Mouse (Mus musculus): ENCODE data around the gene AI413582. TPM values are rescaled to one million over a fixed set of nuclear protein-coding genes. Genes with fewer than 3 reads are reported as not detected.
A peak's percentile ranks its signal among the peaks of the same experiment; 100 is the strongest.

AI413582 gene
- polyA plus RNA-seq, 1 experiment from 2014 or later: 20.2 TPM

DNA sequence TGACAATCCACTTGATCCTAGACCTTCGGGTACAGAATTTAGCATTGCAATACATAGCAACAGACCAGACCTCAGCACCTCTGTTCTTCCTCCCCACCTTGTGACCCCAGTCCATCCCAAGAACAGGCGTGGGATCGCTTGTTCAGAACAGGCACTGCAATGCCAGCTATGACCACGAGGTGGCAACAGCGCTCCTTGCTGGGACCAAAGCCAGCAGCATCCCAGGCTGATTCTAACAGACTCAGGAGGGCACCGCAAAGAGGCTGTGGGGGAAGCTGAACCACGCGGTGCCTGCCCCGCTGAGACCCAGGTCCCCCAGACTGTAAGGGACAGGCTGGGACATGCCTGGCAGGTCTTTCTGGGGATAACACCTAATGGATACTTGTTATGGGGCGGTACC, 30.8 kb downstream of the AI413582 start:
- Histone ChIP-seq H3K27ac (ENCODE audit: low read depth, low read length) (no peak overlapping the region), H3K4me2 (no peak overlapping the region), H3K9ac (ENCODE audit: low read length) (no peak overlapping the region), H3K4me3 (ENCODE audit: low read depth, low read length) (no peak overlapping the region), H3K36me3 (ENCODE audit: control insufficient read depth, insufficient read depth, low read length) (no peaks in the 10 kb centered on the region), H3K27me3 (ENCODE audit: control insufficient read depth, insufficient read depth, low read length) (no peaks in the 10 kb centered on the region), H3K9me3 (ENCODE audit: control insufficient read depth, low read length) (no peaks in the 10 kb centered on the region), H3K4me1 (ENCODE audit: control insufficient read depth, insufficient read depth, low read length) (no peaks in the 10 kb centered on the region)
- DNase-seq (ENCODE audit: low spot score, missing footprints) (peak; percentile 100), ATAC-seq (ENCODE audit: low FRiP score) (peak; percentile 73)
- whole genome bisulfite sequencing: 5% methylated on average over 10 of the region's 10 CpGs

DNA sequence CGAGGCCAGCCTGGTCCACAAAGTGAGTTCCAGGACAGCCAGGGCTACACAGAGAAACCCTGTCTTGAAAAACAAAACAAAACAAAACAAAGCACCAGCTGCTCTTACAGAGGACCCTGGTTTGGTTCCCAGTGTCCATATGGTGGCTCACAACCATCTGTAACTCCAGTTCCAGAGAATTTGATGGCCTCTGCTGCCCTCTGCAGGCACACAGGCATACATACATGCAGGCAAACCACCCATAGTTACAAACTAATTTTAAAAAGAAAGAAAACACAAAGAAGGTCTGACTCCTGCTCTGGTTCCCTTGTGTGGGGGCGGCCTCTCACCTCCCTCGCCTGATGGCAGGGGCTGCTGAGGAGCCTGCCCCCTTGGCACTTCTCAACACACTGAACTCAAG, 32.2 kb downstream of the AI413582 start:
- Histone ChIP-seq H3K9ac (ENCODE audit: low read length) (no peak overlapping the region), H3K4me1 (ENCODE audit: control insufficient read depth, insufficient read depth, low read length) (no peaks in the 10 kb centered on the region), H3K27ac (ENCODE audit: low read depth, low read length) (no peak overlapping the region), H3K4me2 (no peak overlapping the region), H3K4me3 (ENCODE audit: low read depth, low read length) (no peak overlapping the region), H3K9me3 (ENCODE audit: control insufficient read depth, low read length) (no peaks in the 10 kb centered on the region), H3K27me3 (ENCODE audit: control insufficient read depth, insufficient read depth, low read length) (no peaks in the 10 kb centered on the region), H3K36me3 (ENCODE audit: control insufficient read depth, insufficient read depth, low read length) (no peaks in the 10 kb centered on the region)
- WGBS: 82% methylated on average over 3 of the region's 3 CpGs
- ATAC-seq (ENCODE audit: low FRiP score) (no peak), DNase-seq (ENCODE audit: low spot score, missing footprints) (no peak)

DNA sequence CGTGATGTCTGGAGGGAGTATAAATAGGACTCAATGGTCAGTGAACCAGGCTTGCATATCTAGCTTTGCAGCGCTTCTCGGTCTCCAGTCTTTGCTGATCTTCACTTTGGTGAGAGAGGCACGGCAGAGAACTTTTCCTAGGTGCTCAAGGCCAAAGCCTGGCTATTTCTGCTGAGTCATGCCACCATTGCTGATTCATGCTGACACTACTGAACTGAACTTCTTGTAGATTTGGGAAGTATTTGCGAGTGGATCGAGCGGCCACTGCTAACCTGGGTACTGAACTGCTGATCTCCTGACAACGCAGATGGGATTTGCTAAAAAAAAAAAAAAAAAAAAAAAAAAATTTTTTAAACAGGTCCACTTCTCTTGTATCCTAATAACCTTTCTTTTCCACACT, 33.5 kb downstream of the AI413582 start:
- 88% methylated on average over 8 of the region's 8 CpGs for WGBS
- Histone ChIP-seq H3K27me3 (ENCODE audit: control insufficient read depth, insufficient read depth, low read length) (no peaks in the 10 kb centered on the region), H3K4me3 (ENCODE audit: low read depth, low read length) (no peak overlapping the region), H3K4me2 (no peak overlapping the region), H3K9ac (ENCODE audit: low read length) (no peak overlapping the region), H3K4me1 (ENCODE audit: control insufficient read depth, insufficient read depth, low read length) (no peaks in the 10 kb centered on the region), H3K27ac (ENCODE audit: low read depth, low read length) (no peak overlapping the region), H3K9me3 (ENCODE audit: control insufficient read depth, low read length) (no peaks in the 10 kb centered on the region), H3K36me3 (ENCODE audit: control insufficient read depth, insufficient read depth, low read length) (no peaks in the 10 kb centered on the region)
- no peak for DNase-seq (ENCODE audit: low spot score, missing footprints)
- ATAC-seq (ENCODE audit: low FRiP score): no peak

DNA sequence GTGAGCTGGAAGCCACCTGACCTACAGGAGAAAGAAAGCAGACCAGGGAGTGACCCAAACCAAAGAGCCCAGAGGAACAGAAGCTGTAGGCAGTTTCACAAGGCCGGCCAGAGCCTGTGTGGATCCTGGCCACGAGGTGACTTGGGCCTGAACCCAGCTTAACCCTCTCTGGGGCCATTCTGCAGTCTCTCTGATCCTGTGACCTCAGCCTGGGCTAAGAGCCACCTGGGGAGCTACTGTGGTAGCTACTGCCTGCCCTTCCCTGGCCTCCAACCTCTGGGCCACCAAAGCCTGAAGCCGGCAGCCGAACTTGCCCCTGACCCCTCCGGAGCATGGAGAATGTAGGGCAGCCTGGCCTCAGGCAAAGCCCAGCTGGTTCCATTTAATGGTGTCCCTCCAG, 36.8 kb downstream of the AI413582 start:
- no peak for DNase-seq (ENCODE audit: low spot score, missing footprints)
- no peaks in the 10 kb centered on the region for H3K27me3 ChIP-seq (ENCODE audit: control insufficient read depth, insufficient read depth, low read length)
- no peak for ATAC-seq (ENCODE audit: low FRiP score)
- no peaks in the 10 kb centered on the region for H3K9me3 ChIP-seq (ENCODE audit: control insufficient read depth, low read length)
- no peaks in the 10 kb centered on the region for H3K36me3 ChIP-seq (ENCODE audit: control insufficient read depth, insufficient read depth, low read length)
- no peak overlapping the region for H3K4me2 ChIP-seq
- H3K9ac ChIP-seq (ENCODE audit: low read length): no peak overlapping the region
- WGBS: 75% methylated on average over 5 of the region's 5 CpGs
- H3K4me1 ChIP-seq (ENCODE audit: control insufficient read depth, insufficient read depth, low read length): no peaks in the 10 kb centered on the region
- no peak overlapping the region for H3K27ac ChIP-seq (ENCODE audit: low read depth, low read length)
- no peak overlapping the region for H3K4me3 ChIP-seq (ENCODE audit: low read depth, low read length)

- WGBS: 49% methylated on average over 8 of the region's 8 CpGs
- H3K4me3 ChIP-seq (ENCODE audit: low read depth, low read length): no peak overlapping the region
- ATAC-seq (ENCODE audit: low FRiP score): no peak
- no peak overlapping the region for H3K9ac ChIP-seq (ENCODE audit: low read length)
- DNase-seq (ENCODE audit: low spot score, missing footprints): no peak
- no peaks in the 10 kb centered on the region for H3K4me1 ChIP-seq (ENCODE audit: control insufficient read depth, insufficient read depth, low read length)
- no peaks in the 10 kb centered on the region for H3K36me3 ChIP-seq (ENCODE audit: control insufficient read depth, insufficient read depth, low read length)
- H3K27me3 ChIP-seq (ENCODE audit: control insufficient read depth, insufficient read depth, low read length): no peaks in the 10 kb centered on the region
- no peaks in the 10 kb centered on the region for H3K9me3 ChIP-seq (ENCODE audit: control insufficient read depth, low read length)
- H3K4me2 ChIP-seq: no peak overlapping the region
- no peak overlapping the region for H3K27ac ChIP-seq (ENCODE audit: low read depth, low read length)
Observed at GRCm38 (mm10) chr17:27528030-27528429, 37.5 kb downstream of the AI413582 start.

GRCm38 (mm10) chr17:27527188-27527587, 38.4 kb downstream of the AI413582 start:
- Histone ChIP-seq H3K9me3 (ENCODE audit: control insufficient read depth, low read length) (no peaks in the 10 kb centered on the region), H3K36me3 (ENCODE audit: control insufficient read depth, insufficient read depth, low read length) (no peaks in the 10 kb centered on the region), H3K4me3 (ENCODE audit: low read depth, low read length) (no peak overlapping the region), H3K27ac (ENCODE audit: low read depth, low read length) (no peak overlapping the region), H3K4me2 (no peak overlapping the region), H3K4me1 (ENCODE audit: control insufficient read depth, insufficient read depth, low read length) (no peaks in the 10 kb centered on the region), H3K27me3 (ENCODE audit: control insufficient read depth, insufficient read depth, low read length) (no peaks in the 10 kb centered on the region), H3K9ac (ENCODE audit: low read length) (no peak overlapping the region)
- DNase-seq (ENCODE audit: low spot score, missing footprints) (no peak), ATAC-seq (ENCODE audit: low FRiP score) (no peak)
- 79% methylated on average over 6 of the region's 6 CpGs for WGBS

DNA sequence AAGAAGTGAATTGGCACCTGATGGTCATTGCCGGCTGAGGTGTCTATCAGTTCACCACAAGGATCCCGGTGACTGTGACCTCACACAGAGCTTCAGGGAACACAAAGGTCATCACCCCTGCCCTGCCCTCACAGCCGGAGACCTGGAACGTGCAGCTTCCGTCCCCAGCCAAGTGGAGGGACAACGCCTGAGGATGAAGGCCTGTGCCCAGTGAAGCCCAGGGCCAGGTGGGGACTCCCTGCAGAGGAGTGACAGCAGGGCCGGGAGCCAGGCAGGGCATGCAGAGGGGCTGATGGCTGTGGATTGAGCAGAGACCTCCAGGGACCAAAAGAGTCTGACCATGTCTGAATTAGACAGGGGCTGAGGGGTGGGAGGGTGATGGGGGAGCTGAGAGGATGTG, 42.4 kb downstream of the AI413582 start:
- Histone ChIP-seq H3K4me2 (no peak overlapping the region), H3K9me3 (ENCODE audit: control insufficient read depth, low read length) (no peaks in the 10 kb centered on the region), H3K4me1 (ENCODE audit: control insufficient read depth, insufficient read depth, low read length) (peaks cover 19% of the 10 kb centered on the region), H3K9ac (ENCODE audit: low read length) (no peak overlapping the region), H3K4me3 (ENCODE audit: low read depth, low read length) (no peak overlapping the region), H3K27ac (ENCODE audit: low read depth, low read length) (no peak overlapping the region), H3K27me3 (ENCODE audit: control insufficient read depth, insufficient read depth, low read length) (peaks cover 14% of the 10 kb centered on the region), H3K36me3 (ENCODE audit: control insufficient read depth, insufficient read depth, low read length) (no peaks in the 10 kb centered on the region)
- WGBS: 45% methylated on average over 7 of the region's 7 CpGs
- DNase-seq (ENCODE audit: low spot score, missing footprints) (no peak), ATAC-seq (ENCODE audit: low FRiP score) (no peak)

DNA sequence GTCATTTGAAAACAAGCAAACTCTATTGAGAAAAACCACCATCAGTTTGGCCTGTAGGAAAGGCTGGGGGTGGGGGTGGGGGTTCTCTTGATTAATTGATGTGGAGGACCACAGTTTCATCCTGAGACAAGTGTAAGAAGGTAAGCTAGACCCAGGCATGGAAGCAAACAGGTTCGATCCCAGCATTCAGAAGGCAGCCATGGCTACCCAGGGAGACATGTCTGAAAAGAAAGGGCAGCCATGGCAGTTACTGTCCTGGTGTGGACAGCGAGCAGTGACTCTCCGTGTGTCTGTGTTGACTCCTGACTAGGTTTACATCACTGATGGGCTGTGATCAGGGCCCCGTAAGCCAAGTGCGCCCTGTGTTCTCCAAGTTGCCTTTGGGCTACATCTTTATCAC, 44.3 kb downstream of the AI413582 start, which contains the start of gene Grm4:
Gene Grm4 (minus strand): TSS at position 101 of the 400 bp plus-strand sequence.
- ATAC-seq (ENCODE audit: low FRiP score): no peak
- Histone ChIP-seq H3K27me3 (ENCODE audit: control insufficient read depth, insufficient read depth, low read length) (peaks cover 14% of the 10 kb centered on the region), H3K4me3 (ENCODE audit: low read depth, low read length) (no peak within 1 kb of the TSS), H3K4me1 (ENCODE audit: control insufficient read depth, insufficient read depth, low read length) (peaks cover 22% of the 10 kb centered on the region), H3K4me2 (peak within 1 kb of the TSS; percentile 21; the same call in 1 of the 2 replicates), H3K27ac (ENCODE audit: low read depth, low read length) (no peak within 1 kb of the TSS), H3K9ac (ENCODE audit: low read length) (no peak within 1 kb of the TSS), H3K9me3 (ENCODE audit: control insufficient read depth, low read length) (no peaks in the 10 kb centered on the region), H3K36me3 (ENCODE audit: control insufficient read depth, insufficient read depth, low read length) (no peaks in the 10 kb centered on the region)
- 75% methylated on average over 5 of the region's 5 CpGs for WGBS
- no peak for DNase-seq (ENCODE audit: low spot score, missing footprints)

GRCm38 (mm10) chr17:27520557-27520956, 45.0 kb downstream of the AI413582 start:
- H3K36me3 ChIP-seq (ENCODE audit: control insufficient read depth, insufficient read depth, low read length): no peaks in the 10 kb centered on the region
- no peak overlapping the region for H3K4me3 ChIP-seq (ENCODE audit: low read depth, low read length)
- no peaks in the 10 kb centered on the region for H3K9me3 ChIP-seq (ENCODE audit: control insufficient read depth, low read length)
- H3K4me1 ChIP-seq (ENCODE audit: control insufficient read depth, insufficient read depth, low read length): peaks cover 22% of the 10 kb centered on the region
- under 1% methylated on average over 27 of the region's 27 CpGs for WGBS
- 0 out of 2 replicates have a peak, but pooled peaks have one; percentile 36 for ATAC-seq (ENCODE audit: low FRiP score)
- peak overlapping the region; percentile 21; the same call in 1 of the 2 replicates for H3K4me2 ChIP-seq
- no peak overlapping the region for H3K9ac ChIP-seq (ENCODE audit: low read length)
- DNase-seq (ENCODE audit: low spot score, missing footprints): peak; percentile 99
- H3K27ac ChIP-seq (ENCODE audit: low read depth, low read length): no peak overlapping the region
- peaks cover 14% of the 10 kb centered on the region for H3K27me3 ChIP-seq (ENCODE audit: control insufficient read depth, insufficient read depth, low read length)

Data from midbrain, embryonic 11.5 days (tissue).